Mouse (Mus musculus): ENCODE data around the gene Elavl3. TPM values are rescaled to one million over a fixed set of nuclear protein-coding genes. Genes with fewer than 3 reads are reported as not detected.

Gene Elavl3
- total and polyA plus RNA-seq, 3 experiments: 0.15 to 1.1 TPM; not detected in 1

DNA sequence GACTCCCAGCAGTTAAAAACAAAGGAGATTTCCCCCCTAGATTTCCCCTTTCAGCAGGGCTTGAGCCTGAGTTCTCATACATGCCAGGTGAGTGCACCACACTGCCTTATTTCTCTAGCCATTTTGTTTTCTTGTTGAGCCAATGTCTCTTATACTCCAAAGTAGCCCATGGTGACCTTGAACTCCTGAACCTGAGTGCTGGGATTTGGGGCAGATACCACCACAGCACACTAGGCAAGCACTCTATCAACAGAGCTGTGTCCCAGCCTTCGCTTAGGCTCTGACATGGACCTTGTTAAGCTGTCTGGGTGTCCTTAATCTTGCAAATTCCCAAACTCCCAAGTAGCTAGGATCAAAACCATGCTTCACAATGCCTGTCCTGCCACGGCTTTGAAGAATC is 10.0 kb downstream of the Elavl3 start:
- Histone ChIP-seq H3K4me3 (ENCODE audit: control insufficient read depth in 1 of 2, insufficient read depth in 1 of 2, low read depth in 2 of 2, low read length in 2 of 2) (no peak overlapping the region), H3K27ac (ENCODE audit: control insufficient read depth, low read depth, low read length) (no peak overlapping the region), H3K9ac (ENCODE audit: control insufficient read depth, low read depth, low read length, poor library complexity, severe bottlenecking) (no peak overlapping the region), H3K4me1 (ENCODE audit: control insufficient read depth in 1 of 2, insufficient read depth in 2 of 2, low read length in 2 of 2) (no peaks in the 10 kb centered on the region), H3K27me3 (ENCODE audit: control insufficient read depth in 1 of 2, insufficient read depth in 2 of 2, low read length in 2 of 2) (peaks cover 1 to 5% of the 10 kb centered on the region in 2 experiments; a peak in 3 of 4 replicates), H3K36me3 (ENCODE audit: control insufficient read depth in 1 of 2, insufficient read depth in 2 of 2, low read length in 2 of 2) (no peaks in the 10 kb centered on the region), H3K79me2 (ENCODE audit: control insufficient read depth, insufficient read depth, low read length, poor library complexity) (no peaks in the 10 kb centered on the region), H3K9me3 (replicated peaks; ENCODE audit: insufficient read depth, low read length) (no peaks in the 10 kb centered on the region)
- no peak for DNase-seq (ENCODE audit: low read depth, low spot score)
- no peak for TF ChIP-seq POLR2A (IDR thresholded peaks at IDR 0.05; ENCODE audit: control insufficient read depth in 1 of 2, insufficient read depth in 1 of 2, low read depth in 1 of 2, low read length in 2 of 2, poor library complexity in 1 of 2)
- TF ChIP-seq ZMIZ1 (IDR thresholded peaks at IDR 0.05; ENCODE audit: low read depth, low read length): no peak
- no peak for TF ChIP-seq SIN3A (IDR thresholded peaks at IDR 0.05; ENCODE audit: low read length)
- no peak for TF ChIP-seq GABPA (IDR thresholded peaks at IDR 0.05; ENCODE audit: low read depth, low read length)
- TF ChIP-seq ZC3H11A (IDR thresholded peaks at IDR 0.05; ENCODE audit: low read depth, low read length): no peak
- TF ChIP-seq NRF1 (IDR thresholded peaks at IDR 0.05; ENCODE audit: insufficient read depth, low read depth, low read length, poor library complexity, severe bottlenecking): no peak
- TF ChIP-seq JUND (IDR thresholded peaks at IDR 0.05; ENCODE audit: low read depth, low read length): no peak
- no peak for TF ChIP-seq MYC (IDR thresholded peaks at IDR 0.05; ENCODE audit: low read depth, low read length)
- TF ChIP-seq USF1 (IDR thresholded peaks at IDR 0.05; ENCODE audit: low read depth, low read length): no peak
- TF ChIP-seq CHD2 (IDR thresholded peaks at IDR 0.05; ENCODE audit: low read length): no peak
- TF ChIP-seq ZNF384 (IDR thresholded peaks at IDR 0.05; ENCODE audit: low read depth, low read length): no peak
- TF ChIP-seq ZKSCAN1 (IDR thresholded peaks at IDR 0.05; ENCODE audit: low read depth, low read length): no peak
- TF ChIP-seq UBTF (IDR thresholded peaks at IDR 0.05; ENCODE audit: borderline replicate concordance, insufficient read depth, low read depth, low read length): no peak
- no peak for TF ChIP-seq MEF2A (IDR thresholded peaks at IDR 0.05; ENCODE audit: extremely low read depth, insufficient replicate concordance, low read depth, low read length, poor library complexity, severe bottlenecking)
- TF ChIP-seq USF2 (IDR thresholded peaks at IDR 0.05; ENCODE audit: borderline replicate concordance in 1 of 2, insufficient read depth in 1 of 2, low read depth in 1 of 2, low read length in 2 of 2): no peak
- TF ChIP-seq BHLHE40 (IDR thresholded peaks at IDR 0.05; ENCODE audit: borderline replicate concordance, low read depth, low read length): no peak
- no peak for TF ChIP-seq MAFK (IDR thresholded peaks at IDR 0.05; ENCODE audit: borderline replicate concordance, low read depth, low read length)
- TF ChIP-seq HCFC1 (IDR thresholded peaks at IDR 0.05; ENCODE audit: low read depth, low read length): no peak
- TF ChIP-seq POLR2AphosphoS2 (IDR thresholded peaks at IDR 0.05; ENCODE audit: low read length): no peak

DNA sequence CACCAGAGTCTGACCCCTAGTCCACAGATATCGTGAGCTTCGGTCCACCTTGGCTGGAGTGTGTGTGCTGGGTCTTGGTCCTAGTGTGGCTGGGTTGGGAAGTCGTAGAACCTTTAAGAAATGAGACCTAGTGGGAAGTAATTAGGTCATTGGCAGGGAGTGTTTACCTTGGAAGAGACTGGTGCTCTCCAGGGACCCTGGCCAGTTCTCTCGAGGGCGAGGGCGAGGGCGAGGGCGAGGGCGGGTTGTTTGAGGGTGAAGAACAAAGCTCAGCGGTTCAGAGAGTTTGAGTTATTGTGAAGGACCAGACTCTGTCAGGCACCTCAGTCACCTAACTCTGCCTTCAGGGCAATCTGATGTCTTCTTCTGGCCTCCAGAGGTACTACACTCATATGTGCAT is 14.0 kb downstream of the Elavl3 start:
- TF ChIP-seq CTCF (IDR thresholded peaks at IDR 0.05 in 2 of 3, conservative IDR thresholded peaks at IDR 0.05 in 1 of 3; ENCODE audit: control insufficient read depth in 1 of 3, insufficient read depth in 1 of 3, low read depth in 2 of 3, low read length in 3 of 3, poor library complexity in 1 of 3, severe bottlenecking in 1 of 3): no peak
- no peak for TF ChIP-seq ZMIZ1 (IDR thresholded peaks at IDR 0.05; ENCODE audit: low read depth, low read length)
- TF ChIP-seq BHLHE40 (IDR thresholded peaks at IDR 0.05; ENCODE audit: borderline replicate concordance, low read depth, low read length): no peak
- Histone ChIP-seq H3K4me1 (ENCODE audit: control insufficient read depth in 1 of 2, insufficient read depth in 2 of 2, low read length in 2 of 2) (no peaks in the 10 kb centered on the region), H3K9me3 (replicated peaks; ENCODE audit: insufficient read depth, low read length) (no peaks in the 10 kb centered on the region)

More for the DNA sequence above, 14.0 kb downstream of the Elavl3 start:
- H3K9ac ChIP-seq (ENCODE audit: control insufficient read depth, low read depth, low read length, poor library complexity, severe bottlenecking): no peak overlapping the region
- no peak overlapping the region for H3K27ac ChIP-seq (ENCODE audit: control insufficient read depth, low read depth, low read length)
- no peak overlapping the region for H3K4me3 ChIP-seq (ENCODE audit: control insufficient read depth in 1 of 2, insufficient read depth in 1 of 2, low read depth in 2 of 2, low read length in 2 of 2)
- H3K27me3 ChIP-seq (ENCODE audit: control insufficient read depth in 1 of 2, insufficient read depth in 2 of 2, low read length in 2 of 2): peaks cover 1 to 6% of the 10 kb centered on the region in 2 experiments; a peak in 3 of 4 replicates
- H3K36me3 ChIP-seq (ENCODE audit: control insufficient read depth in 1 of 2, insufficient read depth in 2 of 2, low read length in 2 of 2): no peaks in the 10 kb centered on the region
- no peak for DNase-seq (ENCODE audit: low read depth, low spot score)
- H3K79me2 ChIP-seq (ENCODE audit: control insufficient read depth, insufficient read depth, low read length, poor library complexity): no peaks in the 10 kb centered on the region

Data from MEL (cell line).